Comparison of ENCODE assay signal across 23 mouse cellular contexts in genomic region chr10:73086703-73087102, GRCm38 (mm10). TPM values are rescaled to one million over a fixed set of nuclear protein-coding genes. Genes with fewer than 3 reads are reported as not detected.
A peak's percentile ranks its signal among the peaks of the same experiment; 100 is the strongest.
DNase-seq lines count a peak whose midpoint lies in the region; ATAC-seq and TF ChIP-seq lines count a peak whose summit lies in the region.
"Had no signal": no experiment of that assay in that cellular context is flagged by ENCODE, and none has a peak within 500 bp of the region (broad histone marks: within the 10 kb centered on the region; RNA-seq: fewer than 3 reads in every experiment).

No protein-coding gene starts in this region.

- H3K27me3 ChIP-seq in forebrain, postnatal 0 days (ENCODE audit: insufficient read depth, low read length): no peaks in the 10 kb centered on the region
- H3K27me3 ChIP-seq in forebrain, embryonic 16.5 days (replicated peaks; ENCODE audit: control insufficient read depth, insufficient read depth, low read length): no peaks in the 10 kb centered on the region
- H3K27me3 ChIP-seq: CH12.LX; embryonic facial prominence, embryonic 12.5 days; forebrain, embryonic 13.5 days; forebrain, embryonic 15.5 days had no signal

- DNase-seq in forebrain, postnatal 0 days: no peak
- peak in 1 of 2 experiments; percentile 14 for DNase-seq in layer of hippocampus, adult 2 months (ENCODE audit: low spot score in 2 of 2)
- DNase-seq in layer of hippocampus, postnatal 10 days (ENCODE audit: low spot score in 2 of 2): no peak
- peak; percentile 85 for DNase-seq in brain, adult 2 months (ENCODE audit: low read depth, low spot score)
- DNase-seq: adrenal gland, adult 2 months; adrenal gland, postnatal 10 days; adrenal gland, postnatal 25 days; B cell, adult 2 months; cerebellum, adult 11-12 months; cerebellum, adult 2 months; cerebellum, adult 9-10 months; cerebellum, postnatal 10 days; cerebellum, postnatal 25 days had no signal

- no peaks in the 10 kb centered on the region for H3K9me3 ChIP-seq in forebrain, postnatal 0 days (ENCODE audit: low read length)
- no peaks in the 10 kb centered on the region for H3K9me3 ChIP-seq in forebrain, embryonic 16.5 days (ENCODE audit: control insufficient read depth, low read length)
- H3K9me3 ChIP-seq: embryonic facial prominence, embryonic 10.5 days; embryonic facial prominence, embryonic 12.5 days; forebrain, embryonic 13.5 days; forebrain, embryonic 15.5 days had no signal

- no peak overlapping the region for H3K27ac ChIP-seq in forebrain, postnatal 0 days (ENCODE audit: low read depth, low read length)
- no peak overlapping the region for H3K27ac ChIP-seq in forebrain, embryonic 16.5 days (ENCODE audit: low read length)
- H3K27ac ChIP-seq in layer of hippocampus, adult 2 months: peak overlapping the region; percentile 53; the same call in 1 of the 2 replicates
- H3K27ac ChIP-seq: embryonic facial prominence, embryonic 10.5 days; embryonic facial prominence, embryonic 12.5 days; forebrain, embryonic 13.5 days; forebrain, embryonic 15.5 days had no signal

- H3K9ac ChIP-seq in forebrain, postnatal 0 days: no peak overlapping the region
- H3K9ac ChIP-seq in forebrain, embryonic 16.5 days (replicated peaks; ENCODE audit: low read depth, low read length): no peak overlapping the region
- H3K9ac ChIP-seq: embryonic facial prominence, embryonic 12.5 days; forebrain, embryonic 13.5 days; forebrain, embryonic 15.5 days had no signal

- H3K4me1 ChIP-seq in forebrain, postnatal 0 days (ENCODE audit: insufficient read depth): no peaks in the 10 kb centered on the region
- no peaks in the 10 kb centered on the region for H3K4me1 ChIP-seq in forebrain, embryonic 16.5 days (replicated peaks; ENCODE audit: control insufficient read depth, insufficient read depth, low read length)
- H3K4me1 ChIP-seq: embryonic facial prominence, embryonic 10.5 days; embryonic facial prominence, embryonic 12.5 days; forebrain, embryonic 13.5 days; forebrain, embryonic 15.5 days had no signal

- no peak for TF ChIP-seq CTCF in forebrain, postnatal 0 days (IDR thresholded peaks at IDR 0.05; ENCODE audit: low read depth)
- no peak for TF ChIP-seq CTCF in layer of hippocampus, adult 2 months (conservative IDR thresholded peaks at IDR 0.05)

- 59% methylated on average over 5 of the region's 5 CpGs for WGBS in forebrain, postnatal 0 days
- 65% methylated on average over 5 of the region's 5 CpGs for WGBS in forebrain, embryonic 16.5 days

- ATAC-seq in forebrain, postnatal 0 days: peak; percentile 45; the same call in 1 of the 2 replicates
- ATAC-seq in forebrain, embryonic 16.5 days: no peak
- ATAC-seq: activated CD4-positive, CD25-positive, alpha-beta regulatory T cell, adult 4 months; CD4-positive, CD25-positive, alpha-beta regulatory T cell, adult 4 months; forebrain, embryonic 13.5 days; forebrain, embryonic 15.5 days; Patski had no signal

- no peaks in the 10 kb centered on the region for H3K36me3 ChIP-seq in forebrain, postnatal 0 days (ENCODE audit: insufficient read depth)
- H3K36me3 ChIP-seq in forebrain, embryonic 16.5 days (ENCODE audit: control insufficient read depth, insufficient read depth): no peaks in the 10 kb centered on the region
- H3K36me3 ChIP-seq: embryonic facial prominence, embryonic 10.5 days; embryonic facial prominence, embryonic 12.5 days; forebrain, embryonic 15.5 days; G1E had no signal

- H3K4me3 ChIP-seq in forebrain, postnatal 0 days (ENCODE audit: low read depth, low read length): no peak overlapping the region
- no peak overlapping the region for H3K4me3 ChIP-seq in forebrain, embryonic 16.5 days (replicated peaks; ENCODE audit: low read length)
- no peak overlapping the region for H3K4me3 ChIP-seq in layer of hippocampus, adult 2 months
- H3K4me3 ChIP-seq: embryonic facial prominence, embryonic 10.5 days; embryonic facial prominence, embryonic 12.5 days; forebrain, embryonic 13.5 days; forebrain, embryonic 15.5 days had no signal

- no peak overlapping the region for H3K4me2 ChIP-seq in forebrain, postnatal 0 days (ENCODE audit: low read depth)
- no peak overlapping the region for H3K4me2 ChIP-seq in forebrain, embryonic 16.5 days (ENCODE audit: low read length)
- H3K4me2 ChIP-seq: embryonic facial prominence, embryonic 12.5 days; forebrain, embryonic 13.5 days; forebrain, embryonic 15.5 days had no signal

RNA-seq across cellular contexts. Expression of gene Pcdh15, which starts 12.4 kb away (rescaled TPM):
- 17.7 and 27.1 TPM in 2 replicates for total RNA-seq in forebrain, postnatal 0 days (2014; rRNA removed)
- 2.6 and 4.0 TPM in 2 replicates for polyA plus RNA-seq in forebrain, postnatal 0 days (2015; fragmentation: Nextera tagmentation; extraction: Ambion mirVana)
- polyA plus RNA-seq in forebrain, embryonic 16.5 days (2015; fragmentation: Nextera tagmentation; extraction: Ambion mirVana): 4.0 and 6.5 TPM in 2 replicates
- 10 to 100 TPM; 14.1 to 17.7 TPM for total RNA-seq in layer of hippocampus, adult 2 months (2021)
- total RNA-seq in layer of hippocampus, postnatal 10 days (2021): 10 to 100 TPM; 31.8 to 40.8 TPM
- total RNA-seq: CH12.LX had no signal
- polyA plus RNA-seq: G1E had no signal
